ENCODE assay signal across 11 mouse cellular contexts in the genomic region with DNA sequence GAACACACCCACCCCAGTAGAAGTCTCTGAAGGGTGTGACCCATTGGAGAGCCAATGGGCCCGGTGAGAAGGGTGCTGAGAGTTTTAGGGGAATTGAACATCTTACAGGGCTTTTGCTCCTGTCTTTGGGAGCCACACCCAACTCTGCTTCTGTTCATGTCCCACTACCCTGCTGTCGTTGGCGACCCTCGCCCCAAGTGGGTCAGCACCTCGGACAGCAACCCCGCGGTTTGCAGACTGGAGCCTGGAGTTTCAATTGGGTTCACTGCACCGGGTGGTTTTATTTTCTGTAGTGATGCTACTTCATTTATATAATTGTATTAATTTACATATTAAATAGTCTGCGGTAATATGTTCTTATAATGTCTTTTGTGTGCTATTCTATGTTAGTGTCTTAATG. TPM values are rescaled to one million over a fixed set of nuclear protein-coding genes. Genes with fewer than 3 reads are reported as not detected.
DNase-seq lines count a peak whose midpoint lies in the region; ATAC-seq and TF ChIP-seq lines count a peak whose summit lies in the region.
"Had no signal": no experiment of that assay in that cellular context is flagged by ENCODE, and none has a peak within 500 bp of the region (broad histone marks: within the 10 kb centered on the region; RNA-seq: fewer than 3 reads in every experiment).

No protein-coding gene starts in this region.

- WGBS in embryonic facial prominence, embryonic 14.5 days: 7% methylated on average over 9 of the region's 9 CpGs
- 6% methylated on average over 9 of the region's 9 CpGs for WGBS in hindbrain, postnatal 0 days
- WGBS in neural tube, embryonic 12.5 days: 12% methylated on average over 9 of the region's 9 CpGs

- peak; percentile 56 for DNase-seq in retina, embryonic 14.5 days (ENCODE audit: low spot score)
- DNase-seq in retina, postnatal 1 day: no peak
- no peak for DNase-seq in embryonic facial prominence, embryonic 14.5 days (ENCODE audit: low spot score)
- no peak for DNase-seq in hindbrain, postnatal 0 days (ENCODE audit: low spot score)
- DNase-seq in left cerebral cortex, postnatal 36 days (ENCODE audit: low spot score in 2 of 2): no peak
- DNase-seq in T-cell, adult 2 months (ENCODE audit: low spot score): no peak
- DNase-seq in heart, adult 8-10 months (ENCODE audit: low spot score): no peak
- DNase-seq: lung, postnatal 10 days; right cerebral cortex, adult 18-20 months had no signal

- no peak for ATAC-seq in embryonic facial prominence, embryonic 14.5 days (ENCODE audit: low read depth)
- ATAC-seq in hindbrain, postnatal 0 days: no peak
- ATAC-seq in neural tube, embryonic 12.5 days (ENCODE audit: low FRiP score, low read depth): no peak

- H3K36me3 ChIP-seq in embryonic facial prominence, embryonic 14.5 days (ENCODE audit: control insufficient read depth, insufficient read depth, low read length): no peaks in the 10 kb centered on the region
- H3K36me3 ChIP-seq in hindbrain, postnatal 0 days (ENCODE audit: insufficient read depth, low read length): peaks cover 13% of the 10 kb centered on the region
- H3K36me3 ChIP-seq in neural tube, embryonic 12.5 days: peaks cover 22% of the 10 kb centered on the region
- H3K36me3 ChIP-seq: heart, embryonic 15.5 days had no signal

- peak overlapping the region; percentile 14 for H3K4me3 ChIP-seq in embryonic facial prominence, embryonic 14.5 days (ENCODE audit: low read depth, low read length)
- H3K4me3 ChIP-seq in hindbrain, postnatal 0 days (ENCODE audit: low read length): peak overlapping the region; percentile 62
- peak overlapping the region; percentile 79 for H3K4me3 ChIP-seq in neural tube, embryonic 12.5 days
- H3K4me3 ChIP-seq: heart, embryonic 15.5 days had no signal

- TF ChIP-seq CTCF in hindbrain, postnatal 0 days (IDR thresholded peaks at IDR 0.05; ENCODE audit: low read depth): no peak

- intact Hi-C loops in left cerebral cortex, postnatal 36 days (cut with DNase I): no loop called here

- peak overlapping the region; percentile 32; the same call in 1 of the 2 replicates for H3K4me2 ChIP-seq in embryonic facial prominence, embryonic 14.5 days (ENCODE audit: low read depth, low read length)
- peak overlapping the region; percentile 85 for H3K4me2 ChIP-seq in hindbrain, postnatal 0 days (ENCODE audit: low read depth, low read length)
- H3K4me2 ChIP-seq in neural tube, embryonic 12.5 days (replicated peaks): peak overlapping the region; percentile 69
- H3K4me2 ChIP-seq: heart, embryonic 15.5 days had no signal

- H3K4me1 ChIP-seq in embryonic facial prominence, embryonic 14.5 days (ENCODE audit: control insufficient read depth, insufficient read depth, low read length): peaks cover 9% of the 10 kb centered on the region; the same call in 1 of the 2 replicates
- peaks cover 17% of the 10 kb centered on the region; the same call in 1 of the 2 replicates for H3K4me1 ChIP-seq in hindbrain, postnatal 0 days (ENCODE audit: insufficient read depth, low read length)
- H3K4me1 ChIP-seq in neural tube, embryonic 12.5 days: peaks cover 28% of the 10 kb centered on the region

- H3K27ac ChIP-seq in embryonic facial prominence, embryonic 14.5 days (replicated peaks; ENCODE audit: low read depth, low read length): no peak overlapping the region
- H3K27ac ChIP-seq in hindbrain, postnatal 0 days: peak overlapping the region; percentile 94
- no peak overlapping the region for H3K27ac ChIP-seq in neural tube, embryonic 12.5 days
- H3K27ac ChIP-seq: heart, embryonic 15.5 days had no signal

- H3K9ac ChIP-seq in embryonic facial prominence, embryonic 14.5 days (ENCODE audit: low read depth, low read length): no peak overlapping the region
- peak overlapping the region; percentile 79 for H3K9ac ChIP-seq in hindbrain, postnatal 0 days (replicated peaks; ENCODE audit: low read length)
- peak overlapping the region; percentile 95 for H3K9ac ChIP-seq in neural tube, embryonic 12.5 days
- H3K9ac ChIP-seq: heart, embryonic 15.5 days had no signal

- H3K9me3 ChIP-seq in embryonic facial prominence, embryonic 14.5 days (ENCODE audit: control insufficient read depth, low read length): no peaks in the 10 kb centered on the region
- H3K9me3 ChIP-seq in hindbrain, postnatal 0 days (ENCODE audit: low read length): no peaks in the 10 kb centered on the region
- H3K9me3 ChIP-seq in neural tube, embryonic 12.5 days: no peaks in the 10 kb centered on the region
- H3K9me3 ChIP-seq: heart, embryonic 15.5 days had no signal

- peaks cover 45% of the 10 kb centered on the region for H3K27me3 ChIP-seq in embryonic facial prominence, embryonic 14.5 days (replicated peaks; ENCODE audit: control insufficient read depth, insufficient read depth, low read length)
- no peaks in the 10 kb centered on the region for H3K27me3 ChIP-seq in hindbrain, postnatal 0 days (ENCODE audit: insufficient read depth, low read length)
- H3K27me3 ChIP-seq in neural tube, embryonic 12.5 days (replicated peaks): no peaks in the 10 kb centered on the region

RNA-seq across cellular contexts. Expression of a gene that starts 3.0 kb away (rescaled TPM):
- polyA plus RNA-seq in embryonic facial prominence, embryonic 14.5 days (2014; fragmentation: Nextera tagmentation; extraction: Ambion mirVana): 81.9 and 99.5 TPM in 2 replicates
- 3,792 and 3,923 TPM in 2 replicates for total RNA-seq in hindbrain, postnatal 0 days (2014; rRNA removed)
- polyA plus RNA-seq in hindbrain, postnatal 0 days (2015; fragmentation: Nextera tagmentation; extraction: Ambion mirVana): 1,431 and 1,610 TPM in 2 replicates
- polyA plus RNA-seq in neural tube, embryonic 12.5 days (2016; fragmentation: Nextera tagmentation; extraction: Ambion mirVana): 1,217 and 1,244 TPM in 2 replicates
- total RNA-seq in left cerebral cortex, postnatal 36 days (2021): 100 to 1,000 TPM; 399 to 458 TPM
- total RNA-seq in heart, adult 8-10 months (2022): under 1 TPM; 0.22 to 0.75 (median 0.35) TPM

RNA-seq across cellular contexts. Expression of a gene that starts 7.3 kb away (rescaled TPM):
- 0.29 and 0.32 TPM in 2 replicates for polyA plus RNA-seq in embryonic facial prominence, embryonic 14.5 days (2014; fragmentation: Nextera tagmentation; extraction: Ambion mirVana)
- total RNA-seq in hindbrain, postnatal 0 days (2014; rRNA removed): not detected in 2 replicates
- polyA plus RNA-seq in hindbrain, postnatal 0 days (2015; fragmentation: Nextera tagmentation; extraction: Ambion mirVana): 0.05 and 0.08 TPM in 2 replicates
- 0.10 and 0.18 TPM in 2 replicates for polyA plus RNA-seq in neural tube, embryonic 12.5 days (2016; fragmentation: Nextera tagmentation; extraction: Ambion mirVana)
- under 1 TPM in 1 of 2 experiments, not detected in 1; 0.14 TPM for total RNA-seq in left cerebral cortex, postnatal 36 days (2021)
- not detected for total RNA-seq in heart, adult 8-10 months (2022)
- polyA plus RNA-seq: heart, embryonic 15.5 days had no signal

RNA-seq across cellular contexts. Expression of a gene that starts 9.1 kb away (rescaled TPM):
- polyA plus RNA-seq in embryonic facial prominence, embryonic 14.5 days (2014; fragmentation: Nextera tagmentation; extraction: Ambion mirVana): 34.1 and 37.9 TPM in 2 replicates
- 46.3 and 62.7 TPM in 2 replicates for total RNA-seq in hindbrain, postnatal 0 days (2014; rRNA removed)
- 37.9 and 38.8 TPM in 2 replicates for polyA plus RNA-seq in hindbrain, postnatal 0 days (2015; fragmentation: Nextera tagmentation; extraction: Ambion mirVana)
- 43.2 and 45.1 TPM in 2 replicates for polyA plus RNA-seq in neural tube, embryonic 12.5 days (2016; fragmentation: Nextera tagmentation; extraction: Ambion mirVana)
- total RNA-seq in left cerebral cortex, postnatal 36 days (2021): 10 to 100 TPM; 62.0 to 64.3 TPM
- 10 to 100 TPM; 64.0 to 74.9 (median 68.1) TPM for total RNA-seq in heart, adult 8-10 months (2022)

RNA-seq across cellular contexts. Expression of a gene that starts 40.7 kb away (rescaled TPM):
- polyA plus RNA-seq in embryonic facial prominence, embryonic 14.5 days (2014; fragmentation: Nextera tagmentation; extraction: Ambion mirVana): 159 and 163 TPM in 2 replicates
- 540 and 551 TPM in 2 replicates for total RNA-seq in hindbrain, postnatal 0 days (2014; rRNA removed)
- polyA plus RNA-seq in hindbrain, postnatal 0 days (2015; fragmentation: Nextera tagmentation; extraction: Ambion mirVana): 407 and 411 TPM in 2 replicates
- 225 and 278 TPM in 2 replicates for polyA plus RNA-seq in neural tube, embryonic 12.5 days (2016; fragmentation: Nextera tagmentation; extraction: Ambion mirVana)
- total RNA-seq in left cerebral cortex, postnatal 36 days (2021): 100 to 1,000 TPM; 543 to 593 TPM
- total RNA-seq in heart, adult 8-10 months (2022): 100 to 1,000 TPM; 135 to 187 (median 158) TPM

Comparison
In these comparisons a context has a peak if more than half of its experiments do, and no peak if none do; other contexts are left out.
1. H3K4me2 ChIP-seq: peak in every context shown above with its lines; median percentile 85 in hindbrain, postnatal 0 days; 69 in neural tube, embryonic 12.5 days; 32 in embryonic facial prominence, embryonic 14.5 days.
2. H3K4me3 ChIP-seq: peak in every context shown above with its lines; median percentile 79 in neural tube, embryonic 12.5 days; 62 in hindbrain, postnatal 0 days; 14 in embryonic facial prominence, embryonic 14.5 days.
3. RNA of a gene that starts 3.0 kb away (total RNA-seq): 3,792 to 3,923 TPM in hindbrain, postnatal 0 days and 399 to 458 TPM in left cerebral cortex, postnatal 36 days; 0.22 to 0.75 TPM in heart, adult 8-10 months; every median in the first group is over 100 times any median in the second.